Mouse (Mus musculus): ENCODE measurements around the gene Lrp8.
A peak's percentile ranks its signal among the peaks of the same experiment; 100 is the strongest.

Lrp8 gene

GRCm38 (mm10) chr4:107802185-107802449, at the start of gene Lrp8:
Lrp8 (plus strand) TSS chr4:107802261.
- no peak for DNase-seq

- no peak for DNase-seq
These were observed 45.8 kb upstream of the Lrp8 start for GRCm38 (mm10) chr4:107756222-107756621.

- DNase-seq, result no peak
These were observed 44.3 kb upstream of the Lrp8 start for GRCm38 (mm10) chr4:107757487-107758470.

GRCm38 (mm10) chr4:107758938-107759337, 43.1 kb upstream of the Lrp8 start:
- DNase-seq, result no peak

- DNase-seq, result no peak
These were observed 39.1 kb upstream of the Lrp8 start for GRCm38 (mm10) chr4:107763001-107763400.

- no peak for DNase-seq
These were observed 38.5 kb upstream of the Lrp8 start for GRCm38 (mm10) chr4:107763598-107763997.

- no peak for DNase-seq
These were observed 36.8 kb upstream of the Lrp8 start for GRCm38 (mm10) chr4:107765196-107765813.

- no peak for DNase-seq
These were observed 35.9 kb upstream of the Lrp8 start for GRCm38 (mm10) chr4:107766182-107766581.

- DNase-seq, result no peak
These were observed 29.8 kb upstream of the Lrp8 start for GRCm38 (mm10) chr4:107772122-107772825.

GRCm38 (mm10) chr4:107774868-107775267, 27.2 kb upstream of the Lrp8 start:
- no peak for DNase-seq

- DNase-seq, result no peak
These were observed 26.4 kb upstream of the Lrp8 start for GRCm38 (mm10) chr4:107775672-107776071.

- DNase-seq, result peak; percentile 58 to 66
These were observed 24.9 kb upstream of the Lrp8 start for GRCm38 (mm10) chr4:107776990-107777673.

- no peak for DNase-seq
These were observed 18.5 kb upstream of the Lrp8 start for GRCm38 (mm10) chr4:107783541-107783940.

GRCm38 (mm10) chr4:107788841-107789240, 13.2 kb upstream of the Lrp8 start:
- DNase-seq, result no peak

- no peak for DNase-seq
These were observed 1.3 kb upstream of the Lrp8 start for GRCm38 (mm10) chr4:107800801-107801200.

GRCm38 (mm10) chr4:107801366-107802184, 486 bp upstream of the Lrp8 start:
- peak; percentile 56 to 63 for DNase-seq

- peak; percentile 19 to 37 for DNase-seq
These were observed 630 bp downstream of the Lrp8 start for GRCm38 (mm10) chr4:107802450-107803331.

GRCm38 (mm10) chr4:107803351-107804106, 1.5 kb downstream of the Lrp8 start:
- DNase-seq, result peak; percentile 71 to 72

- DNase-seq, result no peak
These were observed 3.4 kb downstream of the Lrp8 start for GRCm38 (mm10) chr4:107805491-107805890.

- peak; percentile 46 to 50 for DNase-seq
These were observed 5.7 kb downstream of the Lrp8 start for GRCm38 (mm10) chr4:107807796-107808195.
